Mouse (Mus musculus) left cerebral cortex, postnatal 4 days (tissue): ENCODE measurements around the gene Gja8. TPM values are rescaled to one million over a fixed set of nuclear protein-coding genes. Genes with fewer than 3 reads are reported as not detected.

Source experiments
- DNase-seq: peaks from one replicate; pipeline ENCODE4 v3.0.0-alpha.2; 2022
- intact Hi-C: fragments of 180-260 bp; cut with DNase I; formaldehyde crosslinking; loops from one replicate; pipeline ENCODE4 v1.15.1; 2025
- total RNA-seq, 2 experiments: library from RNA; stranded (reverse); gene quantifications; 2 replicates each; pipeline ENCODE4 v1.2.3; 2021

Gene Gja8
- not detected for total RNA-seq

DNA sequence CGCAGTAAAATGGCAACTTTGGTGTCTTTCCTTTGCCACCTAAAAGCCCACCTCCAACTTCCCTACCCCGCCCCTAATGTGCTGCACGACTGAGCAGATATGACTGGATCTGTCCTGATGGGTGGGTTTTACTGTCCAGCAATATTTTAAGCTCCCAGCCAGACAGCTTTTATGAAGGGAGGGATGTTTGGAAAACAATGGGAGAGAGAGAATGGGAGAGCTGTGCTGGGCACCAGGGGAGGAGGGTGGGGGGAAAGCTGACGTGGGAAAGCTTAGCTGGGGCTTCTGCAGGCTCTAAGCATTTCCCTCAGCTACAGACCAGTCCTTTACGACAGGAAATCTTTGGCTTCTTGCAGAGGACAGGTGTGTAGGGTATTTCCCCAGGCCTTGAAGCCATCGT is at the start of gene Gja8:
Gene Gja8, minus strand, starts transcription at position 101 of the 400 bp plus-strand sequence.
- no peak for DNase-seq
- intact Hi-C loops = no loop called here

DNA sequence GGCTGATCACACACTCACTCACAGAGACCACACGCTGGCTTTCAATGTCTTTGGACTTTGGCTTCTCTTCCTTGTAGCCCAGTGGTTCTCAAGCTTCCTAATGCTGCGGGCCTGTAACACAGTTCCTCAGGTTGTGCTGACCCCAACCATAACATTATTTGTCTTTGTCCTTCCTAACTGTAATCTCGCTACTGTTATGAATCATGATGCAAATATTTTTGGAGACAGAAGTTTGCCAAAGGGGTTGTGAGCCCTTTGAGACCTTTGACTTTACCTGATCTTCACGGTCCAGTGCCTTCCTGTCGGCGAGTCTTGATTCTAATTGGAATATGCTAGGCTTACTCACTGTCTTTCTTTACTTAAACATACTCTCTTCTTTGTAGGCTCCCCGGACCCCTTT is 48.6 kb upstream of the Gja8 start:
- DNase-seq = no peak
- intact Hi-C loops = no loop called here

DNA sequence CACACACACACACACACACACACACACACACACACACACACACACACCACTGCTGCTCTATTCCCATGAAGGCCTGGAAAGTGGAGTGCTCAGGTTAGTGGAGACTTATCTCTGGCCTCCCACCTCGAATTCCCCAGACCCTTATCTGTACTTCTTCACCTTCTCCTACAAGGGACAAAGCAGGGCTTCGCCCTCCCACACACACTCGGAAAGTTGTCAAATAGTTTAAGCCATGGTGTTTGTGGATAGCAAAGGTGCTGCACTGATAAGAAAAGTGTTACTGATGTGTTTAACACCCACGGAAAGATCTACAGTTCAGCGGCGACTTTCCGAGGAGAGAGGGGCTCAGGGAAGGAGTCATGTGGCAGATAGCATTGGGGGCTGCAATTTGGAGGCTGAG is 45.2 kb upstream of the Gja8 start:
- no peak for DNase-seq
- intact Hi-C loops = no loop called here

DNA sequence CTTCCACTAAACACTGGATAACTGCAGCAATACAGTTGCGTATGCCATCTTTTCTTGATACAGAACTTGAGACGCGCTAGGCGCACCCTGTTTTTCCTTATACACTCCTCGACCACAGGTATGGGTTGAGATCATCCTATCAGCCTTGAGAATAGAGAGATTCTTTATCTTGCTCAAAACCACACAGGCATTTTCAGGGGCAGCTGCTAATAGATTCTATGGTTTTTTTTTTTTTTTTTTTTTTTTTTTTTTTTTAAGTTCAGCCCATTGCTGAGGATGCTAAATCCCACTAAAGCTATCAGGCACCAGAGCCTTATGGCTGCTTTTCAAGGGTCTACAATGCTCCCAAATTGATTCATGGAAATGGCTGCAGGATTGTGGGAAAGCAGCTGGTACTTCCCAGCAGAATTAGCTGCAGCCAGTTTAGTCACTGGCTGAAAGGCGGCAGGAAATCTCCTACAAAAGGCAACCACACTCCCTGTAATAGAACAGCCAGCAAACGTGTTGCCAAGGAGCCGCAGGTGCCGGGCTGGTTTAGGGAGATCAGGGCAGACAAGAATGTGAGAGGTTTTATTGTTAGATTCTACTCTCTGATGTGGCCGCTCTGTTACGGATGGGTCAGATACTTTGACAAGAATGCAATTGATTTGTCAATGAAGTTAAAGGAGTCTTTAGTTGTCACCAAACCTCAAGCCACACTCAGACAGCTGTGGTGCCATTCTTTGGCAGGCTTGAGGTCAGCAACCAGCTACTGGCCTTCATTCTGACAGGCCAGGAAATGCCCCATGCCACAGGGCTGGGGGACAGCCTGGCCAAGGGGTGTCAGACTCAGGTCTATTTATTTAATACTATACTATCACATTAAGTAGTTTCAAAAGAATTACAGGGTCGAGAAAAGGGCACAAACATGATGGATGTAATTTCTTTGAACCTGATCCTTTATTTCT is 37.5 kb upstream of the Gja8 start:
- peak; percentile 20 for DNase-seq
- intact Hi-C loops = no loop called here

DNA sequence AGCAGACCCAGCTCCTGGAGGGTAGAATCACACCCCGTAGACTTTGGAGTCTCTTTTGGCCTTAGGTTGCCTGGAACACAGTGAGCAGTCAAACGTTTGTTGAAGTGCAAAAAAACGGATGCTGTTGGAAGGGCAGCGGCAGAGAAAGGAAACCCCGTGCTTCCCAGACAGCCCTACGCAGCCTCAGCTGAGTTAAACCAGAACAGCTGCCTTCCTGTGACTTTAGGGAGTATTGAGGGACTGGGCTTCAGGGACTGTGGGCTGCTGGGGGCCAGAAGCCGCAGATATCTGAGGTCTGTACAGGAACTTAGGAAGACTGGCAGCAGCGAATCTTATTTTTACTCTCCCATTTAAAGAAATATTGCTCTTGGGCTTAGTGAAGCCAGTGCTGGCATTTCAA is 34.8 kb upstream of the Gja8 start:
- no peak for DNase-seq
- intact Hi-C loops = no loop called here

DNA sequence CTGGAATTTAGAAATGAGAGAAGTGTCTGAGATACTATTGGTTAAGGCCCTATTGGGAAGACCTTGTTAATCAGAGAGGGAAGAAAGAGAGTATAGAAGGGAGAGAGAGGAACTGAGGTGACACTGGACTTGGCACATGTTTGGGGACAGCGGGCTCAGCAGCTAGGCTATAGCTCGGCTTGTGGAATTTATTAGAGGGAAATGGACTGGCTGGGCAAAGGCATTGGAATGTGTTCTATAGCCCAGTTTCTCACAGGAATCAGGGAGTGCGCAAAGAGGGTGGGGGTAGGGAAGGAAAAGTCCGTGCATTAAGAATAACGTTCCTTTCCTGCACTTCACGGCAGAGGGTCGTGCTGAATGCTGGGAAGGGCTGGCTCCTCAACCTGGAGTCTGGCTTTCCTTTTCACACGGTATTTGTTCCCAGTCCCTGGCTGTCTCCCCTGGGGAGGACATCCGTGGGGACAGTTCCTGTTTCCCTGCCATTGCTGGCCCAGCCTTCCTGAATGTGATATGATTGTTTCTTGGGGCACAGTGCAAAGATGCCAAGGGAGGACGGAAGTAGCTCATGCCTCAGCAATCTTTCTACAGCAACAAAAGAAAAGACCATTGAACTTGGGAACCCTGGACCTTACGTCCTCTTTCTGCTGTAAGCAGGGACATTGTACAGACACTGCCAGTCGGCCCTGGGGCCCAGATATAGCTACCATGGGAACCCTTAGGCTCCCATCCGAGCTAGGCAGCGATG is 27.8 kb upstream of the Gja8 start:
- intact Hi-C loops = no loop called here
- no peak for DNase-seq

DNA sequence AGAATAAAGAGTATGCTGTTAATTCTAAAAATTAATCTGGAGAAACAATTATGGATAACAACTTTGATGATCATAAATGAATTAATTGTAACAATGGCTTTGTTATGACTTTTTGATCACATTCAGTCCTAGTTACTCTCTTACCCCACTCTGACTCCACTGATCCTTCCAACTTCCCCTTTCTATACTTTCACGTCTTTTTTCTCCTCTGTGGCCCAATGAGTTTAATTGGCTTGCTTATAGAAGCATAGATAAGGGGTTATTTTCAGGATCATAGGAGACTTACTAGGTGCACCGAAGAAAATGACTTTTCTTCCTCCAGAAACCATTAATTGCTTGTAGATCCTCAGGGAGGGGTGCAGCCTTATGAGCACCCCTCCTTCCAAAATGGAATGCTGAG is 16.9 kb upstream of the Gja8 start:
- intact Hi-C loops = no loop called here

DNA sequence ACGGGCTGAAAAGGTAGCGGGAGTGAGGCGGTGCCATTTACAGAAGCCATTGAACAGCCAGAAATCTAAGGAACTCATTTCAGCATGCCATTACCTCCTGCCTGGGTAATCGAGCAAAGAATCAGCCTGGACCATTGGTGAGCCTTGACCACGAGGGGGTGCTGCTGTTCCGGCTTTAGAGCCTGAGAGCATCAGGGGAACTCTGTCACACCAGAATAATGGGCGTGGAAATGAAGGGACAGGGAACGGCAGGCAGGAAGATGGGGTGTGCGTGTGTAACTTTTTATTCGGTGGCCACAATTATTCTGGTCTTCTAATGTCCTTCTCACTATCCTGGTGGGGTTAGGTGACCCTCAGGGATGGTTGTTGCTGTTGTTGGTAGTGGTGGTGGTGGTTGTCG is 12.9 kb upstream of the Gja8 start:
- DNase-seq = peak; percentile 93
- intact Hi-C loops = loop anchor here (2.0 to 10.0 kb wide), 4 partner anchors 136 to 649 kb away; no protein-coding TSS in a partner anchor

More for the DNA sequence above, 16.9 kb upstream of the Gja8 start:
- no peak for DNase-seq

DNA sequence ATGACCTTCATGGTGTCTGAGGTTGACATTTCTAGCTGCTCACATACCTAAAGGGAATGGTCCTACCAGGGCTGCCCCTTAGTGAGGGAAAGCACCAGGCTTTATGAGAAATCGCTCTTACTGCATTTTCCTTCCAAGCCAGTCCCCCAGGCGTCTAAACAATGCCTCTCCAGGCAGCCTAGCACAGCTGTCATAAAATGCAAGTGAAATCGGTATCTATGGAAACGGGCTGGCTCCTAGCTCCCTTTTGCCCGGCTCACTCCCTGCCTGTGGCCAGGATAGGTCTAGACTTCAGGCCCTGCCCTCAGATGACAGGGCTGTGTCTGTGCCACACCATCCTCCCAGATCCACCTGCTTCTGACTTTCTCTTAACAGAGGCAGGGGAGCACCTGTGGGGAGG is 11.8 kb upstream of the Gja8 start:
- peak; percentile 44 for DNase-seq
- intact Hi-C loops = loop anchor here (2.0 to 10.0 kb wide), 4 partner anchors 137 to 650 kb away; no protein-coding TSS in a partner anchor

DNA sequence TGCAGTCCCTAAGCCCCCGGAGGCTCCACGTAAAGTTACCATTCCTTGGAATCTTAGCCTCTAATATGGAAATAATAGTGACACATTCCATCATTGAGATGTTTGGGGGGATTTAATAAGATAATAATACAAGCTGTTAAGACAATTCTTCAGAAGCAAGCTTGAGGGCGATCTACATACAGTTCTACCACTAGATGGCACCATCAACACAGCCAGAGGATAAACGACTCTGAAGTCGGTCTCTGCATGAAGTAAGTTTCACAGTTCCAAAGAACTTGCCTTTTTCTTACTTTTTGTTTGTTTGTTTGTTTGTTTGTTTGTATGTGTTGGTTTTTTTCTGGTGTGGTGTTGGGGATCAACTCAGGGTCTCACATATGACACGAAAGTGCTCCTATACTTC is 10.4 kb upstream of the Gja8 start:
- peak; percentile 33 for DNase-seq
- intact Hi-C loops = loop anchor here (5.0 to 10.0 kb wide), 3 partner anchors 139 to 651 kb away; no protein-coding TSS in a partner anchor

DNA sequence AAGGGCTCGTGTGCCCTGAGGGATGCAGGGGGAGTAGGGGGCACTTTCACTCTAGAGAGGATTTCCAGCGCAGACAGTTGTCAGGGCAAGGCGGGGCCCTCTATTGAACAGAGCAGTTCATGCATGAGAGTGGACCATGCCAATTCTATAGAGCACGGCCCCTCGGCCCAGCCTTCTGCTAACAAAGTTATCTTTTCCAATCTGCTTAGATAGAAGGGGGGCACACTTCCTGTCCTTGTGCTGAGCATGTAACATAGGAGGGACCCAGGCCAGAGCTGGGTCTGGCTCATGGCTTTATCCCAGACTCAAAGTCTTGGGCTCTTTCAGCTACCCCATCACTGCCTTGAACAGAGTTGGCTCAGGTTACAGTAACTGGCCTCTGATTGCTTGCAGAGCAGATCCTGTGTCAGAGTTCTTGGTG is 5.5 kb upstream of the Gja8 start:
- intact Hi-C loops = loop anchor here (10.0 kb wide), 1 partner anchor 144 kb away; no protein-coding TSS in a partner anchor
- peak; percentile 10 for DNase-seq

DNA sequence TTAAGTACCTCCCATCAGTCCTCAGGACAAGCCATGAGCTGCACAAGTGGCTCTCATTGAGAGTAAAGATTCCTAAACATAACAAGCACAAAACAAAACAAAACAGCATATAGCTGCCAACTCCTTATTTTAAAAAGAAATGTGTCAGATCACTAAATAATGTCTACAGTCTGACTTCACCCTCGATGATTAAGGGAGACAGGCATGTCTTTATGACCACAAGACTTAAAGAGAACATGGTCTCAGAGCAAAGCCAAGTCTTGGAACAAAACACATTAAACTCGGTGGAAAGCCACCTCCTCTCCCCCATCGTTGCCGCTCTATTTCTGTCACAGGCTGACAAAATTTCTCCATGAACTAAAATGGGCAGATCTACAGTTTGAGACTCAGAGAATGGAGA is 1.2 kb downstream of the Gja8 start:
- DNase-seq = no peak
- intact Hi-C loops = no loop called here

DNA sequence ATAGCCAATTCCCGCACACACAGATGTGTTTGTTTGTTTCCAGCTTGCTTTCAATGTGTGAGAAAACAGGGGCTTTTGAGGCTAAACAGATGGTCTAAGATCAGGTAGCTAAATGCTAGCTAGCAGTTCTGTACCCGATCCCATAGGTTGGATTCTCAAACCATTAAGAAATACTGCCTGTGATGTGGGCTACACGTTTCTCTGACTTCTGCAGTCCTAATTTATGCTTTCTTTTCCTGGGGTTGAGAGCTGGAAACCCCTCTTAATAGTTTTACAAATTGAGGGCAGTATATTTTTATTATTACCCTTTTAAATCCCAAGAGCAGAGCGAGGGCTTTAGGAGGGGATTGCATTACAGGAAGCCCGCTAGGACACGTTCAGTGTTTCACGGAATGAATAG is 4.8 kb downstream of the Gja8 start:
- intact Hi-C loops = no loop called here
- DNase-seq = no peak

DNA sequence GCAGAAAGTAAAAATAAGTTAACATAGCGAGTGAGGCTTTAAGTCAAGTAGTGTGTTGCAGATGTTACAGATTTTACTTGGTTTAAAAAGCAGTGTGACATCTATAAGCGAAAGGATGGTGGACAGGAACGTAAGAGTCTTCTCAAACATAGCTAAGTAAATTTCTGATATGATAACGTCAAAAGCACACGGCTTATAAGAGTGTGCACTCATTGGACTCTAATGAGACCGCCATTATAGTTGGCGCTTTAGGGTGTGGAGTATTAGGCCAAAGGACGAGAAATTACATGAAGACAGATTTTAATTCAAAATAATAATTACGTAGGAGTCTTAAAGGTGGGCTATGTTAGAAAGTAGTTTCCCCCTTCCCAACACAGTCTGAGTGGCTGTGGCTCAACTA is 20.2 kb downstream of the Gja8 start:
- intact Hi-C loops = no loop called here
- DNase-seq = no peak

DNA sequence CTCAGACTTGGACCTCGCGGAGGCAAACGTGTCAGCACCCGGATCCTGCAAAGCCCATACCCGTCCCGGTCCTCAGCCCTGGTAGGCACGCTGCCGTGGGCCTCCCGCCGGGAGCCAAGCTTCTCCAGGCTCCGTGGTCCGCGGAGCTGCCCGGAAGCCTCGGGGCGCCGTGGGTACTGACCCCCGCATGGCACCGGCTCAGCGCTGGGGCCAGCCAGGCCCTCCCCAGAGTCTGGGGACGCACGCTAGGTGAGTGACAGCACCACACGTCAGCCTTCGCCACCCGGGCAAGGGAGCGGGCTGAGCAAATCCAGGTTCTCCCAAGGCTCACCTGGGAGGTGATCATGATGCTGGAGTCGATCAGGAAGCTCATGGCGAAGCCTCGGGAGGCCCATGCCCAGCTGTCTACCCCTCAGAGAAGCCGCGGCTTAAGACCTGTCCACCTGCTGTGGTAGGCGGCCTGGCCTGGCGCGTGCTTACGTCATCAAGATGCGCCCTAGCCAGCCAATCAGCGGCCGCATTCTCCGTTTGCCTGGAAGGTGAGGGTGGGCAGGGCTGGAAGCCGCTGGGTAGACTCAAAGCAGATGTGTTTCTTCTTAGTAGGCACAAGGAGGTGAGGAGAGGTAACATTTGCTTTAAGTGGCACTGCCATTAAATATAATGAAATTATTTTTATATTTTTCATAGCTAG is 20.8 kb downstream of the Gja8 start, which contains the start of gene Gpr89:
Gene Gpr89, minus strand, starts transcription at position 496 of the 691 bp plus-strand sequence.
- peak; percentile 94 for DNase-seq
- intact Hi-C loops = no loop called here

DNA sequence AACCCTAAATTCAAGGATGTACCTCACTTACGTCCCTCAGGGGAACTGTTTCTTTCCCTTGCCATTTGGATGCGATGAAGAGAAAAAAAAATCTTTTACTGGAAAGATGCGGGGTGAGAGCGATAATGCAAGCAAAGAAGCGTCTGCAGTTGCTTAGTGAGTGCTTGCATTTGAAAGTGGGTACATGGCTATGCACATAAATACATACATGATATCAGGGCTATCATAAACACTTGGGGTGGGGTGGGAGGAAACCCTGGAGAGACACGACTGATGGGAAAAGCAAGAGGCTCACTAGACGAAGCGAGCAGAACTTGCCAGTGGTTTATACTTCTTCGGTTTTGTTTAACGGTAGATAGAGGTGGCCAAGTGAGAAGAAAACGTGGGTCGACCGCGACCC is 21.4 kb downstream of the Gja8 start, which contains the start of gene Gja5:
Gene Gja5, plus strand, starts transcription at position 301 of the 400 bp plus-strand sequence.
- DNase-seq = no peak
- intact Hi-C loops = no loop called here

DNA sequence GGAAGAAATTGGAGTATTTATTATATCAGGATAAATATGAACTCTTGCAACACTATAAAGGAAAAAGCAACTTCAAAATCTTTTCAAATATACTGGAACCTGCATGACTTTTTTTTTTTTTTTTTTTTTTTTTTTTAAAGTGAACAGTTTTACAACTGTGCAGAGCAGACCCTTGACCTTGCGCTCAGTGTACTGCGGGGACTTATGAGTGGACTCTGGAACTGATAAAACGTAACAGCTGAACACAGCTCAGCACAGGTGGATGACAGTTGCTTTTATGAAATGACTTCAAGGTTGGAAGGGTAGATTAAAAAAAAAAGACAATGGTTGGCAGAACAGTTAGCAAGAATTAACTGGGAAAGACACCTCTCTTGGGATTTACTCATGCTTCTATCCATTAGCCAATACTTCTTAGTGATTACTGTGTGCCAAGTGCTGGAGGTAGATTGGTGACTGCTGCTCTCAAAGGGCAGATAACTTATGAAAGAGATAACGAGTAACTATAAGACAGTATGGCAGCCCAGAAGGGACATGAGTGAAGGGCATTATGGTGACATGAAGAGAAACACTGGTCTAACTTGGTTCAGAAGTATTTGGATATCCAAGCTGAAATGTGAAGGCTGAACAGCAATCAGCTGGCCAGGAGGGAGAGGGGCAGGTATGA is 23.4 kb downstream of the Gja8 start:
- intact Hi-C loops = no loop called here
- DNase-seq = no peak

DNA sequence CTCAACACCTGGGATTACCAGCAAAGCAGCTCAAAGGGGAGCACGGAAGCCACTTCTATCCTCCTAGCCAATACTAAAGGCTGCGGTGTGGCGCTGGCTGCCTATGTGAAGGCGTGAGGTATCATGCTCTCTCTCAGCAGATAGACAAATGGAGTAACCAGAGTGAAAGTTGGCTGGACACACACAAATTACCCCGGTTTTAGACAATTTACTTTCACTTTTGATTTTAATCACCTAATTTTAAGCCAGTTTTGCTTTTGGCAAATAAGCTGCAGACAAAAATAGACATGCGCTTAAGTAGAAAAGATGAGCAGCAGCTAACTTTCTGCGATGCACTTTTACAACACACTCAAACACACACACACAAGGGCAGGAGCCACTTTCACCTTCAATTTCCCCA is 42.1 kb downstream of the Gja8 start:
- intact Hi-C loops = no loop called here
- no peak for DNase-seq

DNA sequence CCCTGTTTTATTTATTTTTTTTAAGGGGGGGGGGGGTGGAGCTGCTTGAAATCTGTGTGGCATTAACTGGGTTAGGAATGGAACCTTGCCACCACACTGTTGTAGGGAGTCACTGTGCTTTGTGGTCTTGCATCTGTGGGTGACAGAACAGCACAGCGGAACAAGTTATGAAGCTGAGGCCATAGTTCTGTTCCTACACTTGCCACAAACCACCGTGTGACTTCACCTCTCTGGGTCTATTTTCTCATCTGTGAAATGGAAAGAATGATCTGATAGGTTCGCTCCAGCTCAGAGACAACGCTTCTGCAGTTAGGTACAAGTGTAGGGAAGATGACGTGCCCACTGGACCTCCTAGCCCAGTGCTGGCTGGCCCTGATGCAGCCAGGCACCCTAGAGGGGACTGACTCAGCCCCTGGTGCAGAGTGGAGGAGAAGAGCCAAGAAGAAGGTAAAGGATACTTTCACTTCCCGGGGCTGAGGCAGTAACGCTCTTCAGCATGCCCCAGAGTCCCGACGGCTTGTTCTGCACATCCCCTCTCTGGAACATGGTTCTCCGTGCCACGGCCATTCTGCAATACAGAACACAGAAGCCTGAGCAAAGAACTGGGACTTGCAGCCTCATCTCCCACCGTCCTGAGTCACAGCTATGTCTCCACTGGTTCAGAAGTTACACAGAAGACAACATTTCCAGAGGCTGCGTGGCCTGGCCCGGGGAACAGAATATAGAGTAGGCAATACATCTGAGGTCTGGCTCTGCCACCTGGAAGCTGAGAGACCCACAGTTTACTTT is 43.6 kb downstream of the Gja8 start:
- intact Hi-C loops = no loop called here
- no peak for DNase-seq
